ENCODE assay signal across 23 mouse cellular contexts in the genomic region with DNA sequence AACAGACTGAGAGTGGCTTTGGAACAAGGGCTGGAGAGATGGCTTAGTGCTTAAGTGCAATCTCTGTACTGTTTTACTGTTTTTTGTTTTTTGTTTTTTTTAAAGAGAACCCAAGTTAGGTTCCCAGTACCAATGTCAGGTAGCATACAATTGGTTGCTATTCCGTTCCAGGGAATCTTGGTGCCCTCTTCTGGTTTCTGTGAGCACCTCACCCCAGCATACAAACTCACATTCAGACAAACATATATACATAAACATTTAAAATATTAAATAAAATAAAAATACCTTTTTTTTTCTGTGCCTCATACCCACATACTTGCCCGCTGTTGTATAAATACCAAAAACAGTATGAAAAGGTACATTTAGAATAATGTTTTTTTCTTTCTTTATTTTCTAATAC. TPM values are rescaled to one million over a fixed set of nuclear protein-coding genes. Genes with fewer than 3 reads are reported as not detected.
DNase-seq lines count a peak whose midpoint lies in the region; ATAC-seq and TF ChIP-seq lines count a peak whose summit lies in the region.
"Had no signal": no experiment of that assay in that cellular context is flagged by ENCODE, and none has a peak within 500 bp of the region (broad histone marks: within the 10 kb centered on the region; RNA-seq: fewer than 3 reads in every experiment).

No protein-coding gene starts in this region.

- H3K27ac ChIP-seq in heart, adult 2 months, result no peak overlapping the region
- H3K27ac ChIP-seq in heart, embryonic 11.5 days (ENCODE audit: low read depth, low read length), result no peak overlapping the region
- H3K27ac ChIP-seq in left cerebral cortex, adult 2 months, result no peak overlapping the region
- no peak overlapping the region for H3K27ac ChIP-seq in MEL (ENCODE audit: control insufficient read depth, low read depth, low read length)
- H3K27ac ChIP-seq: forebrain, embryonic 13.5 days; hindbrain, embryonic 12.5 days; kidney, embryonic 15.5 days; limb, embryonic 15.5 days; midbrain, embryonic 13.5 days had no signal

- no peak for DNase-seq in heart, adult 2 months
- no peak for DNase-seq in left cerebral cortex, adult 2 months (ENCODE audit: extremely low spot score in 1 of 2, low spot score in 2 of 2)
- no peak for DNase-seq in left cerebral cortex, adult 8-10 months (ENCODE audit: low spot score in 2 of 2)
- DNase-seq in 3T3-L1 (ENCODE audit: low read depth, low spot score), result peak; percentile 18
- DNase-seq in MEL (ENCODE audit: low read depth, low spot score), result no peak
- no peak for DNase-seq in spleen, adult 18-20 months
- DNase-seq in testis, postnatal 14 days (ENCODE audit: low spot score), result no peak
- DNase-seq: adrenal gland, postnatal 25 days; B cell, adult 2 months; cerebellum, adult 18-20 months; gastrocnemius, postnatal 25 days; layer of hippocampus, postnatal 36 days; lung, adult 2 months; thymus, adult 18-20 months; thymus, postnatal 4 days had no signal

- peaks cover 3% of the 10 kb centered on the region for H3K4me1 ChIP-seq in heart, adult 2 months (ENCODE audit: control insufficient read depth, insufficient read depth, low read length)
- H3K4me1 ChIP-seq in heart, embryonic 11.5 days (ENCODE audit: control insufficient read depth, insufficient read depth, low read length), result no peaks in the 10 kb centered on the region
- no peaks in the 10 kb centered on the region for H3K4me1 ChIP-seq in MEL (ENCODE audit: control insufficient read depth in 1 of 2, insufficient read depth in 2 of 2, low read length in 2 of 2)
- H3K4me1 ChIP-seq: hindbrain, embryonic 12.5 days; kidney, embryonic 15.5 days had no signal

- no peak for TF ChIP-seq POLR2A in heart, adult 2 months (IDR thresholded peaks at IDR 0.05; ENCODE audit: insufficient read depth, low read depth, low read length)
- no peak for TF ChIP-seq POLR2A in MEL (IDR thresholded peaks at IDR 0.05; ENCODE audit: control insufficient read depth in 1 of 2, insufficient read depth in 1 of 2, low read depth in 1 of 2, low read length in 2 of 2, poor library complexity in 1 of 2)

- intact Hi-C loops in heart, adult 2 months (cut with DNase I), result no loop called here
- intact Hi-C loops in left cerebral cortex, adult 2 months (cut with DNase I), result no loop called here

- no peak for ATAC-seq in heart, embryonic 11.5 days (replicated peaks; ENCODE audit: insufficient number of reproducible peaks, low FRiP score, low TSS enrichment)
- ATAC-seq: forebrain, embryonic 13.5 days; inflammation-experienced regulatory T-cells, adult 6 months; midbrain, embryonic 13.5 days had no signal

- TF ChIP-seq CTCF in heart, adult 2 months (IDR thresholded peaks at IDR 0.05), result peak; percentile 56
- peak; percentile 31; the same call in 1 of the 2 replicates for TF ChIP-seq CTCF in left cerebral cortex, adult 2 months (IDR thresholded peaks at IDR 0.05)
- peak in 2 of 3 experiments; percentile 12 to 16; a peak in 1 of 6 replicates for TF ChIP-seq CTCF in MEL (IDR thresholded peaks at IDR 0.05 in 2 of 3, conservative IDR thresholded peaks at IDR 0.05 in 1 of 3; ENCODE audit: control insufficient read depth in 1 of 3, insufficient read depth in 1 of 3, low read depth in 2 of 3, low read length in 3 of 3, poor library complexity in 1 of 3, severe bottlenecking in 1 of 3)

- H3K36me3 ChIP-seq in heart, adult 2 months (ENCODE audit: control insufficient read depth, insufficient read depth, low read length), result no peaks in the 10 kb centered on the region
- H3K36me3 ChIP-seq in heart, embryonic 11.5 days (ENCODE audit: control insufficient read depth, insufficient read depth, low read length), result no peaks in the 10 kb centered on the region
- no peaks in the 10 kb centered on the region for H3K36me3 ChIP-seq in MEL (ENCODE audit: control insufficient read depth in 1 of 2, insufficient read depth in 2 of 2, low read length in 2 of 2)
- H3K36me3 ChIP-seq: hindbrain, embryonic 12.5 days; kidney, embryonic 15.5 days; limb, embryonic 15.5 days; midbrain, embryonic 13.5 days had no signal

- H3K79me2 ChIP-seq in heart, adult 2 months (replicated peaks; ENCODE audit: control insufficient read depth, insufficient read depth, low read length), result peaks cover 2% of the 10 kb centered on the region; the same call in 1 of the 2 replicates
- H3K79me2 ChIP-seq in MEL (ENCODE audit: control insufficient read depth, insufficient read depth, low read length, poor library complexity), result no peaks in the 10 kb centered on the region

- WGBS in heart, adult 2 months, result 99% methylated on average over 2 of the region's 2 CpGs
- WGBS in heart, embryonic 11.5 days (ENCODE audit: insufficient replicate concordance), result 90% methylated on average over 2 of the region's 2 CpGs

- peak; percentile 29 for TF ChIP-seq RAD21 in MEL (IDR thresholded peaks at IDR 0.05; ENCODE audit: low read depth, low read length)

- H3K27me3 ChIP-seq in heart, adult 2 months (ENCODE audit: control insufficient read depth, insufficient read depth, low read length), result no peaks in the 10 kb centered on the region
- H3K27me3 ChIP-seq in heart, embryonic 11.5 days (ENCODE audit: control insufficient read depth, insufficient read depth, low read length), result no peaks in the 10 kb centered on the region
- H3K27me3 ChIP-seq in MEL (ENCODE audit: control insufficient read depth in 1 of 2, insufficient read depth in 2 of 2, low read length in 2 of 2), result peaks cover 2 to 8% of the 10 kb centered on the region in 2 experiments; a peak in 3 of 4 replicates
- H3K27me3 ChIP-seq: forebrain, embryonic 13.5 days; hindbrain, embryonic 12.5 days; kidney, embryonic 15.5 days; limb, embryonic 15.5 days; midbrain, embryonic 13.5 days had no signal

- H3K9me3 ChIP-seq in heart, embryonic 11.5 days (replicated peaks; ENCODE audit: control insufficient read depth, low read length), result no peaks in the 10 kb centered on the region
- no peaks in the 10 kb centered on the region for H3K9me3 ChIP-seq in MEL (replicated peaks; ENCODE audit: insufficient read depth, low read length)
- H3K9me3 ChIP-seq: forebrain, embryonic 13.5 days; hindbrain, embryonic 12.5 days; kidney, embryonic 15.5 days; limb, embryonic 15.5 days; midbrain, embryonic 13.5 days had no signal

- H3K9ac ChIP-seq in heart, adult 2 months (ENCODE audit: low read depth, low read length), result no peak overlapping the region
- no peak overlapping the region for H3K9ac ChIP-seq in heart, embryonic 11.5 days (ENCODE audit: low read depth, low read length)
- H3K9ac ChIP-seq in MEL (ENCODE audit: control insufficient read depth, low read depth, low read length, poor library complexity, severe bottlenecking), result no peak overlapping the region
- H3K9ac ChIP-seq: forebrain, embryonic 13.5 days; hindbrain, embryonic 12.5 days; kidney, embryonic 15.5 days; limb, embryonic 15.5 days; midbrain, embryonic 13.5 days had no signal

- H3K4me3 ChIP-seq in heart, adult 2 months, result no peak overlapping the region
- H3K4me3 ChIP-seq in heart, embryonic 11.5 days (ENCODE audit: low read depth, low read length), result no peak overlapping the region
- H3K4me3 ChIP-seq in left cerebral cortex, adult 2 months, result no peak overlapping the region
- H3K4me3 ChIP-seq in MEL (ENCODE audit: control insufficient read depth in 1 of 2, insufficient read depth in 1 of 2, low read depth in 2 of 2, low read length in 2 of 2), result no peak overlapping the region
- H3K4me3 ChIP-seq: forebrain, embryonic 13.5 days; hindbrain, embryonic 12.5 days; kidney, embryonic 15.5 days; limb, embryonic 15.5 days; midbrain, embryonic 13.5 days; myocyte had no signal

- no peak for TF ChIP-seq EP300 in heart, adult 2 months (IDR thresholded peaks at IDR 0.05; ENCODE audit: insufficient read depth, low read depth, low read length)
- TF ChIP-seq EP300 in MEL (IDR thresholded peaks at IDR 0.05; ENCODE audit: low read depth in 1 of 2, low read length in 2 of 2), result no peak

- H3K4me2 ChIP-seq in heart, embryonic 11.5 days, result no peak overlapping the region
- H3K4me2 ChIP-seq: forebrain, embryonic 13.5 days; hindbrain, embryonic 12.5 days; kidney, embryonic 15.5 days; limb, embryonic 15.5 days; midbrain, embryonic 13.5 days had no signal

TF ChIP-seq in MEL, 35 proteins besides CTCF, POLR2A, EP300 and RAD21:
- peak; percentile 31; the same call in 1 of the 2 replicates for TF ChIP-seq SMC3 (IDR thresholded peaks at IDR 0.05; ENCODE audit: low read depth, low read length)
- TF ChIP-seq ZKSCAN1 (IDR thresholded peaks at IDR 0.05; ENCODE audit: low read depth, low read length), result no peak
- no peak for TF ChIP-seq ZMIZ1 (IDR thresholded peaks at IDR 0.05; ENCODE audit: low read depth, low read length)
- no peak for TF ChIP-seq USF2 (IDR thresholded peaks at IDR 0.05; ENCODE audit: borderline replicate concordance in 1 of 2, insufficient read depth in 1 of 2, low read depth in 1 of 2, low read length in 2 of 2)

RNA-seq across cellular contexts. Expression of a gene that starts 37.6 kb away (rescaled TPM):
- total RNA-seq in heart, adult 2 months (2021), result 10 to 100 TPM; 19.7 to 20.2 TPM
- polyA plus RNA-seq in heart, adult 2 months (2012; rRNA removed), result 14.9 and 27.7 TPM in 2 replicates
- 21.5 and 23.7 TPM in 2 replicates for polyA plus RNA-seq in heart, embryonic 11.5 days (2014; fragmentation: Nextera tagmentation; extraction: Ambion mirVana)
- 10 to 100 TPM; 16.6 to 17.8 TPM for total RNA-seq in left cerebral cortex, adult 2 months (2021)
- total RNA-seq in left cerebral cortex, adult 8-10 months (2022), result 10 to 100 TPM; 20.1 to 23.5 (median 21.3) TPM
- not detected in 2 replicates for total RNA-seq in MEL (2012; rRNA removed)
- polyA plus RNA-seq in MEL (2012; ENCODE audit: insufficient read depth in 1 of 2, insufficient read length in 2 of 2, low read depth in 1 of 2, low replicate concordance in 2 of 2, missing spikeins in 1 of 2), result under 1 TPM in 1 of 2 experiments, not detected in 1; 0.01 TPM

RNA-seq across cellular contexts. Expression of a gene that starts 38.4 kb away (rescaled TPM):
- total RNA-seq in heart, adult 2 months (2021), result 10 to 100 TPM; 34.5 to 36.8 TPM
- 8.5 and 14.7 TPM in 2 replicates for polyA plus RNA-seq in heart, adult 2 months (2012; rRNA removed)
- polyA plus RNA-seq in heart, embryonic 11.5 days (2014; fragmentation: Nextera tagmentation; extraction: Ambion mirVana), result 31.7 and 39.5 TPM in 2 replicates
- total RNA-seq in left cerebral cortex, adult 2 months (2021), result 100 to 1,000 TPM in 1 of 2 experiments, 10 to 100 TPM in 1; 86.3 to 102 TPM
- total RNA-seq in left cerebral cortex, adult 8-10 months (2022), result 10 to 100 TPM; 78.0 to 83.1 (median 80.7) TPM
- 10.6 and 14.7 TPM in 2 replicates for total RNA-seq in MEL (2012; rRNA removed)
- polyA plus RNA-seq in MEL (2012; ENCODE audit: insufficient read depth in 1 of 2, insufficient read length in 2 of 2, low read depth in 1 of 2, low replicate concordance in 2 of 2, missing spikeins in 1 of 2), result 10 to 100 TPM; 15.2 to 62.3 TPM

Comparison
In these comparisons a context has a peak if more than half of its experiments do, and no peak if none do; other contexts are left out.
1. RNA of a gene that starts 37.6 kb away (total RNA-seq): 20.1 to 23.5 TPM in left cerebral cortex, adult 8-10 months, 19.7 to 20.2 TPM in heart, adult 2 months and 16.6 to 17.8 TPM in left cerebral cortex, adult 2 months; not detected in MEL; every median in the first group is over 10 times any median in the second.
2. Peak in every context shown above with its lines, with median percentiles within 50 percentile points of each other: CTCF ChIP-seq.